7 mouse cellular contexts compared by ENCODE assay signal in the genomic region with DNA sequence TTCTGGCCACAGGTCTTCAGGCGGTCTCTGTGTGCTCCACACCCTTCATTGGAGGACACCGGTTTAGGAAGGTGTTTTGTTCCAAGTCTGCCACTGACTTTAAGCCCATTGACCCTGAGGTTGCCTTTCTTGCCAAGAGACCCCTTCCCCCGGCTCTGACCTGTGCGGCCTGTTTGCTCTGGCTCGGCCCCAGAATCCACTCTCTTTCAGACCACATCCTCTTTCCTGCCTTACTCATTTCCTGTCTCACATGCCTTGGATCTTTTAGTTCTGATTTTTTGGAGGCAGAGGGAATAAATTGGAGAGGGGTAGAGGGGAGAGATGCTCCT. TPM values are rescaled to one million over a fixed set of nuclear protein-coding genes. Genes with fewer than 3 reads are reported as not detected.
DNase-seq lines count a peak whose midpoint lies in the region; ATAC-seq and TF ChIP-seq lines count a peak whose summit lies in the region.

No protein-coding gene starts in this region.

- no peak for DNase-seq in G1E (ENCODE audit: low spot score)
- DNase-seq in embryonic facial prominence, embryonic 11.5 days (ENCODE audit: low spot score), result no peak
- no peak for DNase-seq in liver, embryonic 13.5 days
- no peak for DNase-seq in left cerebral cortex, postnatal 4 days

- intact Hi-C loops in left cerebral cortex, postnatal 4 days (cut with DNase I), result no loop called here

- H3K9ac ChIP-seq in embryonic facial prominence, embryonic 11.5 days (replicated peaks; ENCODE audit: low read length), result peak overlapping the region; percentile 99
- peak overlapping the region; percentile 100 for H3K9ac ChIP-seq in hindbrain, embryonic 12.5 days
- peak overlapping the region; percentile 97 for H3K9ac ChIP-seq in liver, embryonic 13.5 days
- peak overlapping the region; percentile 100 for H3K9ac ChIP-seq in neural tube, embryonic 12.5 days

- H3K4me2 ChIP-seq in embryonic facial prominence, embryonic 11.5 days (ENCODE audit: low read depth, low read length), result peak overlapping the region; percentile 72
- H3K4me2 ChIP-seq in hindbrain, embryonic 12.5 days (replicated peaks), result peak overlapping the region; percentile 99
- H3K4me2 ChIP-seq in liver, embryonic 13.5 days, result peak overlapping the region; percentile 93
- H3K4me2 ChIP-seq in neural tube, embryonic 12.5 days (replicated peaks), result peak overlapping the region; percentile 96

- H3K4me3 ChIP-seq in G1E (ENCODE audit: low read depth, low read length), result peak overlapping the region; percentile 79; the same call in 1 of the 2 replicates
- H3K4me3 ChIP-seq in embryonic facial prominence, embryonic 11.5 days (ENCODE audit: low read depth, low read length), result peak overlapping the region; percentile 97
- H3K4me3 ChIP-seq in hindbrain, embryonic 12.5 days, result peak overlapping the region; percentile 89
- peak overlapping the region; percentile 92 for H3K4me3 ChIP-seq in liver, embryonic 13.5 days (replicated peaks)
- peak overlapping the region; percentile 99 for H3K4me3 ChIP-seq in neural tube, embryonic 12.5 days

- peaks cover 2% of the 10 kb centered on the region; the same call in 1 of the 2 replicates for H3K27me3 ChIP-seq in G1E (ENCODE audit: insufficient read depth, low read length)
- H3K27me3 ChIP-seq in embryonic facial prominence, embryonic 11.5 days (ENCODE audit: control insufficient read depth, insufficient read depth, low read length), result no peaks in the 10 kb centered on the region
- no peaks in the 10 kb centered on the region for H3K27me3 ChIP-seq in hindbrain, embryonic 12.5 days
- H3K27me3 ChIP-seq in liver, embryonic 13.5 days, result no peaks in the 10 kb centered on the region
- no peaks in the 10 kb centered on the region for H3K27me3 ChIP-seq in neural tube, embryonic 12.5 days (replicated peaks)

- peaks cover 52% of the 10 kb centered on the region for H3K4me1 ChIP-seq in G1E (ENCODE audit: insufficient read depth, low read depth, low read length)
- peaks cover 6% of the 10 kb centered on the region for H3K4me1 ChIP-seq in embryonic facial prominence, embryonic 11.5 days (ENCODE audit: control insufficient read depth, insufficient read depth, low read length)
- peaks cover 69% of the 10 kb centered on the region for H3K4me1 ChIP-seq in hindbrain, embryonic 12.5 days
- H3K4me1 ChIP-seq in liver, embryonic 13.5 days (replicated peaks), result peaks cover 69% of the 10 kb centered on the region
- H3K4me1 ChIP-seq in neural tube, embryonic 12.5 days, result peaks cover 65% of the 10 kb centered on the region

- no peak overlapping the region for H3K27ac ChIP-seq in embryonic facial prominence, embryonic 11.5 days (replicated peaks; ENCODE audit: low read depth, low read length)
- peak overlapping the region; percentile 70 for H3K27ac ChIP-seq in hindbrain, embryonic 12.5 days
- peak overlapping the region; percentile 34; the same call in 1 of the 2 replicates for H3K27ac ChIP-seq in liver, embryonic 13.5 days
- H3K27ac ChIP-seq in neural tube, embryonic 12.5 days, result no peak overlapping the region

- 11% methylated on average over 5 of the region's 5 CpGs for WGBS in embryonic facial prominence, embryonic 11.5 days
- WGBS in hindbrain, embryonic 12.5 days, result 10% methylated on average over 5 of the region's 5 CpGs
- WGBS in liver, embryonic 13.5 days (ENCODE audit: insufficient replicate concordance), result 28% methylated on average over 5 of the region's 5 CpGs
- 29% methylated on average over 5 of the region's 5 CpGs for WGBS in neural tube, embryonic 12.5 days

- no peak for ATAC-seq in G1E (ENCODE audit: extremely low read depth, insufficient number of reproducible peaks, low FRiP score, poor library complexity, severe bottlenecking)
- ATAC-seq in embryonic facial prominence, embryonic 11.5 days (replicated peaks; ENCODE audit: insufficient number of reproducible peaks, low FRiP score, low TSS enrichment, low read depth), result no peak
- ATAC-seq in hindbrain, embryonic 12.5 days (ENCODE audit: low FRiP score), result no peak
- no peak for ATAC-seq in liver, embryonic 13.5 days (ENCODE audit: low read depth)
- ATAC-seq in neural tube, embryonic 12.5 days (ENCODE audit: low FRiP score, low read depth), result no peak
- no peak for ATAC-seq in erythroid progenitor cell, adult 5-6 weeks (replicated peaks; ENCODE audit: low FRiP score, poor library complexity, severe bottlenecking)

- no peak for TF ChIP-seq CTCF in G1E (IDR thresholded peaks at IDR 0.05; ENCODE audit: low read depth, low read length)

- peaks cover 47% of the 10 kb centered on the region for H3K36me3 ChIP-seq in G1E (replicated peaks)
- no peaks in the 10 kb centered on the region; the same call in 1 of the 2 replicates for H3K36me3 ChIP-seq in embryonic facial prominence, embryonic 11.5 days (replicated peaks; ENCODE audit: control insufficient read depth, insufficient read depth, low read depth, low read length)
- H3K36me3 ChIP-seq in hindbrain, embryonic 12.5 days, result peaks cover 13% of the 10 kb centered on the region
- peaks cover 15% of the 10 kb centered on the region for H3K36me3 ChIP-seq in liver, embryonic 13.5 days
- H3K36me3 ChIP-seq in neural tube, embryonic 12.5 days, result peaks cover 20% of the 10 kb centered on the region; the same call in 1 of the 2 replicates

- H3K9me3 ChIP-seq in G1E (replicated peaks), result no peaks in the 10 kb centered on the region
- H3K9me3 ChIP-seq in embryonic facial prominence, embryonic 11.5 days (replicated peaks; ENCODE audit: control insufficient read depth, low read length), result no peaks in the 10 kb centered on the region
- H3K9me3 ChIP-seq in hindbrain, embryonic 12.5 days (replicated peaks), result no peaks in the 10 kb centered on the region
- H3K9me3 ChIP-seq in liver, embryonic 13.5 days (replicated peaks), result no peaks in the 10 kb centered on the region
- H3K9me3 ChIP-seq in neural tube, embryonic 12.5 days, result no peaks in the 10 kb centered on the region

RNA-seq across cellular contexts. Expression of a gene that starts 25.5 kb away (rescaled TPM):
- not detected in 2 replicates for total RNA-seq in G1E (2014; fragmentation: Nextera tagmentation)
- total RNA-seq in G1E (2017), result 0.12 and 0.16 TPM in 2 replicates
- not detected in 2 replicates for polyA plus RNA-seq in G1E (2012)
- 0.11 and 0.18 TPM in 2 replicates for polyA plus RNA-seq in embryonic facial prominence, embryonic 11.5 days (2014; fragmentation: Nextera tagmentation; extraction: Ambion mirVana)
- polyA plus RNA-seq in hindbrain, embryonic 12.5 days (2016; fragmentation: Nextera tagmentation; extraction: Ambion mirVana), result 0.50 and 0.79 TPM in 2 replicates
- polyA plus RNA-seq in liver, embryonic 13.5 days (2015; fragmentation: Nextera tagmentation; extraction: Ambion mirVana), result not detected in 2 replicates
- 0.46 and 0.54 TPM in 2 replicates for polyA plus RNA-seq in neural tube, embryonic 12.5 days (2016; fragmentation: Nextera tagmentation; extraction: Ambion mirVana)
- 1 to 10 TPM; 1.1 to 1.3 TPM for total RNA-seq in left cerebral cortex, postnatal 4 days (2021)
- not detected in 2 replicates for total RNA-seq in erythroid progenitor cell, adult 5-6 weeks (2015; ENCODE audit: low replicate concordance)
- total RNA-seq in erythroid progenitor cell, adult 5-6 weeks (2017; ENCODE audit: low replicate concordance), result 0.08 TPM in 1 of 2 replicates, not detected in the other

Comparison
In these comparisons a context has a peak if more than half of its experiments do, and no peak if none do; other contexts are left out.
1. H3K27ac ChIP-seq: peak in hindbrain, embryonic 12.5 days (single experiment) and liver, embryonic 13.5 days (single experiment); none in embryonic facial prominence, embryonic 11.5 days (single experiment) and neural tube, embryonic 12.5 days (single experiment).
2. Peak in every context shown above with its lines, with median percentiles within 50 percentile points of each other: H3K4me3 ChIP-seq, H3K4me2 ChIP-seq and H3K9ac ChIP-seq.